ENCODE assay signal across 28 mouse cellular contexts in genomic region chr10:84863488-84863887, GRCm38 (mm10). TPM values are rescaled to one million over a fixed set of nuclear protein-coding genes. Genes with fewer than 3 reads are reported as not detected.
DNase-seq lines count a peak whose midpoint lies in the region; ATAC-seq and TF ChIP-seq lines count a peak whose summit lies in the region.
"Had no signal": no experiment of that assay in that cellular context is flagged by ENCODE, and none has a peak within 500 bp of the region (broad histone marks: within the 10 kb centered on the region; RNA-seq: fewer than 3 reads in every experiment).

No protein-coding gene starts in this region.

- in situ Hi-C loops in CH12.LX (cut with MboI; ENCODE audit: low pct_ligation_motif_present, low pct_unique_long_range_greater_than_20kb, low sequenced_read_pairs): no loop called here

- ATAC-seq in neutrophil, adult 5-6 weeks (ENCODE audit: extremely low read depth, insufficient number of reproducible peaks, low FRiP score, poor library complexity, severe bottlenecking): peak; percentile 39; the same call in 1 of the 2 replicates
- ATAC-seq in intestine, postnatal 0 days: no peak
- no peak for ATAC-seq in intestine, embryonic 15.5 days
- ATAC-seq: forebrain, embryonic 13.5 days; hindbrain, postnatal 0 days; intestine, embryonic 16.5 days; lung, postnatal 0 days; midbrain, embryonic 13.5 days had no signal

- TF ChIP-seq EP300 in CH12.LX (IDR thresholded peaks at IDR 0.05; ENCODE audit: low read length): peak; percentile 32; the same call in 1 of the 2 replicates

- no peaks in the 10 kb centered on the region for H3K36me3 ChIP-seq in CH12.LX (replicated peaks in 1 of 2; ENCODE audit: control insufficient read depth in 1 of 2, insufficient read depth in 1 of 2, low read length in 1 of 2)
- H3K36me3 ChIP-seq in intestine, postnatal 0 days (ENCODE audit: control insufficient read depth, insufficient read depth): no peaks in the 10 kb centered on the region
- H3K36me3 ChIP-seq in intestine, embryonic 15.5 days: no peaks in the 10 kb centered on the region
- H3K36me3 ChIP-seq: heart, embryonic 13.5 days; liver, embryonic 13.5 days; neural tube, embryonic 15.5 days had no signal

- DNase-seq in A20 (ENCODE audit: low read depth, low spot score): peak; percentile 72
- peak; percentile 39 for DNase-seq in CH12.LX (ENCODE audit: extremely low read depth)
- peak; percentile 38 for DNase-seq in R1 (ENCODE audit: low read depth, low spot score)
- DNase-seq in gastrocnemius, postnatal 36 days: no peak
- DNase-seq: adrenal gland, postnatal 10 days; cerebellum, adult 9-10 months; cerebellum, postnatal 36 days; heart, postnatal 14 days; kidney, adult 9 months; kidney, postnatal 10 days; layer of hippocampus, adult 9-11 months; liver, embryonic 13.5 days; lung, adult 18-20 months; lung, postnatal 4 days; right cerebral cortex, postnatal 25 days; thymus, adult 2 months; thymus, postnatal 36 days had no signal

- no peaks in the 10 kb centered on the region for H3K79me2 ChIP-seq in CH12.LX (replicated peaks; ENCODE audit: control insufficient read depth, extremely low read depth, insufficient read depth, poor library complexity, severe bottlenecking)

- dilution Hi-C loops in CH12.LX (cut with MboI; ENCODE audit: extremely low pct_ligation_motif_present, extremely low pct_unique_long_range_greater_than_20kb, low sequenced_read_pairs): no loop called here

- H3K4me2 ChIP-seq in CH12.LX (ENCODE audit: insufficient read depth, low read depth, poor library complexity, severe bottlenecking): no peak overlapping the region
- no peak overlapping the region for H3K4me2 ChIP-seq in intestine, postnatal 0 days (replicated peaks; ENCODE audit: low read depth)
- no peak overlapping the region for H3K4me2 ChIP-seq in intestine, embryonic 15.5 days (replicated peaks)
- H3K4me2 ChIP-seq: forebrain, embryonic 13.5 days; heart, embryonic 13.5 days; liver, embryonic 13.5 days; midbrain, embryonic 13.5 days; neural tube, embryonic 15.5 days had no signal

- TF ChIP-seq RAD21 in CH12.LX (IDR thresholded peaks at IDR 0.05; ENCODE audit: low read depth, low read length): no peak

- no peaks in the 10 kb centered on the region for H3K27me3 ChIP-seq in CH12.LX (replicated peaks)
- H3K27me3 ChIP-seq in intestine, postnatal 0 days (replicated peaks; ENCODE audit: control insufficient read depth, insufficient read depth, low read length): no peaks in the 10 kb centered on the region
- H3K27me3 ChIP-seq in intestine, embryonic 15.5 days (replicated peaks): no peaks in the 10 kb centered on the region
- H3K27me3 ChIP-seq: liver, embryonic 13.5 days; midbrain, embryonic 13.5 days; neural tube, embryonic 15.5 days had no signal

- peaks cover 10 to 15% of the 10 kb centered on the region in 2 experiments for H3K4me1 ChIP-seq in CH12.LX (ENCODE audit: control insufficient read depth in 1 of 2, insufficient read depth in 2 of 2)
- H3K4me1 ChIP-seq in intestine, postnatal 0 days (replicated peaks; ENCODE audit: control insufficient read depth, insufficient read depth, low read length): no peaks in the 10 kb centered on the region
- H3K4me1 ChIP-seq in intestine, embryonic 15.5 days (replicated peaks): no peaks in the 10 kb centered on the region
- H3K4me1 ChIP-seq: liver, embryonic 13.5 days had no signal

- no peak for TF ChIP-seq POLR2A in CH12.LX (IDR thresholded peaks at IDR 0.05; ENCODE audit: low read depth, low read length)

- H3K4me3 ChIP-seq in CH12.LX (replicated peaks in 1 of 3; ENCODE audit: low read depth in 2 of 3, low read length in 2 of 3, poor library complexity in 1 of 3): no peak overlapping the region
- H3K4me3 ChIP-seq in intestine, postnatal 0 days (ENCODE audit: low read depth, low read length): no peak overlapping the region
- no peak overlapping the region for H3K4me3 ChIP-seq in intestine, embryonic 15.5 days (replicated peaks)
- H3K4me3 ChIP-seq: forebrain, embryonic 13.5 days; heart, embryonic 13.5 days; liver, embryonic 13.5 days; megakaryocyte, embryonic 14.5 days; midbrain, embryonic 13.5 days; neural tube, embryonic 15.5 days had no signal

- 87% methylated on average over 6 of the region's 6 CpGs for whole genome bisulfite sequencing in intestine, postnatal 0 days
- 95% methylated on average over 6 of the region's 6 CpGs for WGBS in intestine, embryonic 15.5 days

- no peak overlapping the region for H3K9ac ChIP-seq in CH12.LX (ENCODE audit: insufficient read depth, low read depth)
- no peak overlapping the region for H3K9ac ChIP-seq in intestine, postnatal 0 days (ENCODE audit: low read depth, low read length)
- no peak overlapping the region for H3K9ac ChIP-seq in intestine, embryonic 15.5 days
- H3K9ac ChIP-seq: forebrain, embryonic 13.5 days; heart, embryonic 13.5 days; liver, embryonic 13.5 days; midbrain, embryonic 13.5 days; neural tube, embryonic 15.5 days had no signal

- intact Hi-C loops in gastrocnemius, postnatal 36 days (cut with DNase I): no loop called here

- H3K27ac ChIP-seq in CH12.LX (ENCODE audit: insufficient read depth, low read depth): no peak overlapping the region
- no peak overlapping the region for H3K27ac ChIP-seq in intestine, postnatal 0 days (ENCODE audit: low read depth, low read length)
- H3K27ac ChIP-seq in intestine, embryonic 15.5 days: no peak overlapping the region
- H3K27ac ChIP-seq: forebrain, embryonic 13.5 days; heart, embryonic 13.5 days; hindbrain, postnatal 0 days; liver, embryonic 13.5 days; midbrain, embryonic 13.5 days; neural tube, embryonic 15.5 days had no signal

- TF ChIP-seq CTCF in CH12.LX (conservative IDR thresholded peaks at IDR 0.05 in 1 of 2, IDR thresholded peaks at IDR 0.05 in 1 of 2; ENCODE audit: low read depth in 2 of 2, low read length in 2 of 2): no peak
- TF ChIP-seq CTCF in intestine, postnatal 0 days (IDR thresholded peaks at IDR 0.05; ENCODE audit: low read depth): no peak

- no peaks in the 10 kb centered on the region for H3K9me3 ChIP-seq in CH12.LX (replicated peaks; ENCODE audit: low read length)
- H3K9me3 ChIP-seq in intestine, postnatal 0 days (ENCODE audit: control insufficient read depth): no peaks in the 10 kb centered on the region
- H3K9me3 ChIP-seq in intestine, embryonic 15.5 days: no peaks in the 10 kb centered on the region
- H3K9me3 ChIP-seq: forebrain, embryonic 13.5 days; heart, embryonic 13.5 days; liver, embryonic 13.5 days; midbrain, embryonic 13.5 days; neural tube, embryonic 15.5 days had no signal

TF ChIP-seq in CH12.LX, 34 proteins besides CTCF, POLR2A, EP300 and RAD21 (continues in another document):
- TF ChIP-seq PAX5 (IDR thresholded peaks at IDR 0.05; ENCODE audit: low read length) (no peak), KAT2A (IDR thresholded peaks at IDR 0.05; ENCODE audit: insufficient replicate concordance, low read length) (no peak), TBP (conservative IDR thresholded peaks at IDR 0.05; ENCODE audit: low read depth, low read length) (no peak), CHD2 (IDR thresholded peaks at IDR 0.05; ENCODE audit: low read length) (no peak), ELF1 (IDR thresholded peaks at IDR 0.05; ENCODE audit: low read depth, low read length) (no peak), NELFE (IDR thresholded peaks at IDR 0.05; ENCODE audit: low read depth, low read length) (no peak), POLR2AphosphoS2 (IDR thresholded peaks at IDR 0.05; ENCODE audit: low read depth, low read length) (no peak), CHD1 (IDR thresholded peaks at IDR 0.05; ENCODE audit: low read depth, low read length) (no peak), UBTF (IDR thresholded peaks at IDR 0.05; ENCODE audit: low read depth, low read length) (no peak), JUN (IDR thresholded peaks at IDR 0.05; ENCODE audit: insufficient read depth, low read depth, low read length) (no peak), IRF4 (IDR thresholded peaks at IDR 0.05; ENCODE audit: low read depth, low read length) (0 out of 2 replicates have a peak, but pooled peaks have one; percentile 13), SMC3 (IDR thresholded peaks at IDR 0.05; ENCODE audit: low read depth, low read length) (no peak), MAX (IDR thresholded peaks at IDR 0.05; ENCODE audit: low read length) (peak; percentile 30; the same call in 1 of the 2 replicates), MYC (IDR thresholded peaks at IDR 0.05; ENCODE audit: low read depth, low read length) (no peak), E2F4 (IDR thresholded peaks at IDR 0.05; ENCODE audit: insufficient replicate concordance, low read depth, low read length) (no peak), GABPA (IDR thresholded peaks at IDR 0.05; ENCODE audit: insufficient replicate concordance, low read depth, low read length) (no peak), ZNF384 (IDR thresholded peaks at IDR 0.05; ENCODE audit: low read depth, low read length) (no peak), TCF12 (IDR thresholded peaks at IDR 0.05; ENCODE audit: low read depth, low read length) (no peak), BHLHE40 (IDR thresholded peaks at IDR 0.05; ENCODE audit: low read depth, low read length) (peak; percentile 71), ZKSCAN1 (IDR thresholded peaks at IDR 0.05; ENCODE audit: borderline replicate concordance, low read depth, low read length) (no peak), SIN3A (IDR thresholded peaks at IDR 0.05; ENCODE audit: low read length) (no peak), MEF2A (IDR thresholded peaks at IDR 0.05; ENCODE audit: borderline replicate concordance, low read depth, low read length) (no peak), MAZ (IDR thresholded peaks at IDR 0.05; ENCODE audit: low read depth, low read length) (no peak), USF2 (conservative IDR thresholded peaks at IDR 0.05; ENCODE audit: low read depth, low read length) (peak; percentile 82), NRF1 (IDR thresholded peaks at IDR 0.05; ENCODE audit: low read depth, low read length) (no peak), MXI1 (IDR thresholded peaks at IDR 0.05; ENCODE audit: low read depth, low read length) (no peak), HCFC1 (IDR thresholded peaks at IDR 0.05; ENCODE audit: low read depth, low read length) (no peak), RCOR1 (conservative IDR thresholded peaks at IDR 0.05; ENCODE audit: low read depth, low read length) (no peak), ZMIZ1 (IDR thresholded peaks at IDR 0.05; ENCODE audit: low read depth, low read length) (no peak), JUND (conservative IDR thresholded peaks at IDR 0.05; ENCODE audit: low read depth, low read length) (no peak), MAFK (IDR thresholded peaks at IDR 0.05; ENCODE audit: insufficient replicate concordance, low read length) (no peak)

RNA-seq across cellular contexts. Expression of gene Ric8b, which starts 53.9 kb away (rescaled TPM):
- total RNA-seq in CH12.LX (2012; rRNA removed) (4.8 and 5.7 TPM in 2 replicates), CH12.LX (2014; rRNA removed) (6.3 and 6.6 TPM in 2 replicates)
- polyA plus RNA-seq in CH12.LX (2012; ENCODE audit: insufficient read length, low read depth): 6.8 and 9.4 TPM in 2 replicates
- total RNA-seq in neutrophil, adult 5-6 weeks (2017): 24.4 and 31.8 TPM in 2 replicates
- 6.7 and 7.0 TPM in 2 replicates for polyA plus RNA-seq in intestine, postnatal 0 days (2015; fragmentation: Nextera tagmentation; extraction: Ambion mirVana)
- 10 to 100 TPM; 31.6 to 37.6 TPM for total RNA-seq in gastrocnemius, postnatal 36 days (2021)
- polyA plus RNA-seq in intestine, embryonic 15.5 days (2015; fragmentation: Nextera tagmentation; extraction: Ambion mirVana): 17.2 and 18.0 TPM in 2 replicates

Comparison
In these comparisons a context has a peak if more than half of its experiments do, and no peak if none do; other contexts are left out.
1. DNase-seq: peak in A20 (single experiment), CH12.LX (single experiment) and R1 (single experiment); none in gastrocnemius, postnatal 36 days (0 of 2).